Mouse (Mus musculus) spleen, postnatal 14 days (tissue): ENCODE data around the gene Abcb8.

Source experiments
- DNase-seq, 2 experiments: peaks; one replicate each; pipeline ENCODE4 v3.0.0; 2021 to 2022; ENCODE audit warnings: low spot score in 2 of 2

The Abcb8 gene

DNA sequence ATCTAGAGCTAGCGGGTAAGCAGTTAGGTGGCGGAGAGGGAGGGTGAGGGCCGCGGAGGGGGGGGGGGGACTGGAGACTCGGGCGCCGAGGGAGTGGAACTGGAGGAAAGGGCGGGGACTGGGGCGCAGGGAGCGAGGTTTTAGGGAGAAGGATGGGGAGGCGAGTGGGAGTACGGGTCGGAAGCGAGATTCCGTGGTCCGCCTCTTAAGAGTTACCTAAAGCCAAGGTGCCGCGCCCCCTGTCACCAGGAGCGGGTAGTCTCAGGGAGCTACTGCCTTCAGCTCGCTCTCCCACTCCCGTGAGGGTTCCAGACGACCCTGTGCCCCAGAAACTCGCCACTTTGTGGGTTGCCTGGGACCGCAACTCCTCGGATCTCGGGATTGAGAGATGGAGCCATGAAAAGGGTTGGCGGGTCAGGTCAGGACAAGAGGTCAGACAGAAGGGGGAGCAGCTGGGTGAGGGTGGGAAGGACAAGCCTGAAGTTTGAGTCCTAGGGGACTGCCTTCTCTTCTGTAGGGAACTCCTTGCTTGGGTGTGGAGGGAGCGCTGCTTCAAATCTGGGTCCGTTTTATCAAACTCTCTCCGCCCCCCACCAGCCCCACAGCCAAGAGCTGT lies 32.1 kb downstream of the Abcb8 start:
- DNase-seq = peak; percentile 23 to 52

DNA sequence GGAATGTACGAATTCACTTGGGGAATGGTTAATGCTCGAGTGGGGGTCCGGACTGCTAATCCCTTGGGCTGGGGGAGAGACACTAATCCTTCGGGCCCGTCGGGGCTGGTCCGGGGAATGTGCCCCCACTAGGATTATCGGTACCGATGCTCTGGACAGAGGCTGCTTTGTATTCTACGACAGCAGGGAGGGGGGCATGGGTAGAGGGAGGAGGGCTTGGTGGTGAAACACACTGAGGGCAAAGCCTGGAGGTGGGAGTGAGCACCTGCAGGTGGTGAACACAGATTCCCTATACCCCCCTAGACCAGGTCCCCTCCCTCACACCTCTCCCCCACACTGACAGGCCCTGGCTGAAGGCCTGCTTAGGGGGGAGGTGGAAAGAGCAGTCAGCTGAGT lies 32.6 kb downstream of the Abcb8 start:
- DNase-seq = no peak

DNA sequence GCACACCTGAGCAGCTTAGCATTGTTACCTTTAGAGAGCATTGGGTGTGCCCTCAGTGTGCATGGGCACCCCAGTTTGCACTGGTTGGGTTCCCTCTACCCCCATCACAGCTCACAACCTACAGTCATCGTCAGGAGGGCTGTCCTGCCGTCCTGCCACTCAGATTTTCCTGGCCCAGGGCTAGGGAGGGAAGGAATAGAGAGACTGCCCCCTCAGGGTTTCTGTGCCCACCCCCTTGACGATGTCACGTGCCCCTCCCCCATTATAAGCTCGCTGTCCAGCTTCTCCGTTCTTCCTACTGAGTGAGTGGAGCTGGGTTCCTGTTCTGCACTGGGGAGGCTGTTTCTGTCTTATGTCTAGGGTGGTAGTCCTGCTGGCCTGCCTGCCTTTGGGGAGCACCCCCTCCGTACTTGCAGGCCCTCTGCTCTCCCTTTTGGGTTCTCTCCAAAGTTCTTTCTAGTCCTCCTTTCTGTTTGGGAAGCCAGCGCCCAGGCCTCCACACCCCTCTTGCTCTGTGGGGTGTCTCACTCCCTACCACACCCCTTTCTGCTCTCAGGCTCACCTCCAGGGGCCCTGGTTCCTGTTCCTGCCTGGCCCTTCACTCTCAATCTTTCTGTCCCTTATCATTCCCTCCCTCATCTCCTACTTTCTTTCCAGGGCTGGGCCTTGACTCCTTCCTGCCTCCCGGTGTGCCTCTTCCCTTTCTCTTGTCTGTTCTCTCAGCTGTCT lies 33.3 kb downstream of the Abcb8 start:
- DNase-seq = no peak

DNA sequence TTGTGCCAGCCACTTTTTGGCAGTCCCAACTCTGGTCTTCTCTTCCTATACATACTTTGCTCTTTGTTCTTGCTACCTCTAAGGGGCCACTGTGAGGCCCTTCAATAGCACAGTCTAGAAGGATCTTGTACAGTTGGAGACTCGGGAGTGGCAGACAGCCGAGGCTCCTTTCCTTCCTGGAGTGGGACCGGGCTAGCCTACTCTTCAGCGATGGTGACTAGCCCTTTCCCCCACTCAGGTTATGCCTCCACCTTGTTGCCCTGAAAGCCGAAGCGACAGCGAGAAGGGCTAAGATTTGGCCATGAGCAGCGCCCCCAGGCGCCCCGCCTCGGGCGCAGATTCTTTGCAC lies 33.8 kb downstream of the Abcb8 start:
- DNase-seq = no peak

DNA sequence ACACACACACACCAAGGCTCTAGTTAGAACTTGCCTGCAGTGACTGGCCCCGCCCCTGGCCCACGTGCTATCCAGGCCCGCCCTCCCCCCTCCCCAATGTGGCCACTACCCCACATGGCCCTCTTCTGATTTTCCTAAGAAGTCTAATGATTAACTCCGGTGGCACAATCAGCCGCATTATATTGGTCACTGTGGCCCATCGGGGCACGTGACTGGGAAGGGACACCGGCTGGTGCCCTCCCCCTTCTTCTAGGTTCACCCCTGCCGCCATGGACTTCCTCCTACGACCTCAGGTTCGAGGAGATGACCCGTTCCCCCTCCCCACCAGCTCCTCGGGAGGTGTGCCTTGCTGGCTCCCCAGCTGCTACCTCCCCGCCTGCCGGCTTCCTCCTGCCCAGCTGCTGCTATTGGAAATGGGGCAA lies 34.5 kb downstream of the Abcb8 start:
- DNase-seq = no peak

DNA sequence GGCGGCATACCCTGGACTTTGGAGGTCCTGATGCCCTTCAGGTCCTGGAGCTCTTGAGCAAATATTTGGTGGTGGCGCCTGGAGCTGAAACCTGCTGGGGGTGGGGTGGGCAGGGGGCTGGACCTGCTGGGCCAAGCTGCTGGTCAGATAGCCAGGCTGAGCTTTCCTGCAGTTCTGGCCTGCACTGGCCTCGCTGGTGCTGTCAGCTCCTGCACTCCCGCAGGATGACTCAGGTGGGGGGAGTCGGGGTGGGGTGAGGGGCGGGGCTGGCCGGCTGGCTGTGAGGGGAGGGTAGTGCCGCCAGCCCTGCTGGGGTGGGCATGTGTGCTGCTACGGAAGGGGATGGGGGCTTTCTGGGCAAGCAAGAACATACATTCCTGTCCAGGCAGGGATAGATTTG lies 35.1 kb downstream of the Abcb8 start:
- no peak for DNase-seq

DNA sequence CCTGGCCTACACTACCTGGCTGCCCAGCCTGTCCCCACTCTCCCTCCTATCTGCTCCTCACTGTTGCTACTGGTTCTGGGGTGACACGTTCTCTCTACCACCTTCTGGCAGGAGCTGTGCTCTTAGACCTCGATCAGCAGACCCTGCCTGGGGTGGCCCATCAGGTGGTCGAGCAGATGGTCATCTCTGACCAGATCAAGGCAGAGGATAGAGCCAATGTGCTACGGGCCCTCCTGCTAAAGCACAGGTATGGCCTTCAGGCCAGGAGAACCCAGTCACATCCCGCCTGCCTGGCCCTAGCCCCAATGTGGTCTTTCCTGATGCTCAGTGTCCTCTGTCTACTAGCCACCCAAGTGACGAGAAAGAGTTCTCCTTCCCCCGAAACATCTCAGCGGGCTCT lies 40.5 kb downstream of the Abcb8 start:
- no peak for DNase-seq

DNA sequence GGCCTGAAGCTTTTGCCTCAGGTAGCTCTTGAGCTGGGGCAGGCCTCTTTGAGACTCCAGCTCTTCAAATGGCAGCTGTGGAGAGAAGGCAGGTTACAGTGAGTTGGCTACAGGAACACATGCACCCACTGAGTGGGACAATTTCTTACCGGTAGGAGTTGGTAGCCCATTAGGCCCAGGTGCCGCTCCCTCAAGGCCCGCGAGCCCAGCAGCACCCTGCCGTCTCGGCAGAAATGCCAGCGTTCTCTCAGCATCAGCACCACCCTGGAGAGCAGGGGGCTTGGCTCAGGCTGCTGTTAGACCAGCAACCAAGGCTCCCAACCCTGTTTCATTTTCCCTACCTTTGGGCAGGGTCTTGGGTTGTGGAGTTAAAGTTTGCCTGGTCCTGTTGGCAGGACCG lies 47.7 kb downstream of the Abcb8 start:
- no peak for DNase-seq

DNA sequence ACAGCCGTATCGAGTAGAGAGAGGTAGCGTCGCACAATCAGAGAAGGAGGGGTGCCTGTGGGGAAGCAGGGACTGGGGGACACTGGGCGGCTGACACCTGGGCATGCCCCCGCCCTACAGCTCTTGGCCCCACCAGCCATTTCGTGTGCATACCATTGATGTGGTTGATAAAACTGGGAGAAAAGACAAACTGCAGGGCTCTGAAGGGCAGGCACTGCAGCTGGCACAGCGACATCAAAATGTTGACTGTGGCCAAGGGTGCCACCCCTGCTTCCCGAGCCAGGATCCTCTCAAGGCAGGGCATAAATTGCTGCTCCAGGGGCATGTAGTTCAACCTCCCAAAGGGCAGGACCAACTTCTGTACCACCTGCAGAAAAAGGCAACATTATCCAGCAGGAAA lies 48.6 kb downstream of the Abcb8 start:
- DNase-seq = no peak

DNA sequence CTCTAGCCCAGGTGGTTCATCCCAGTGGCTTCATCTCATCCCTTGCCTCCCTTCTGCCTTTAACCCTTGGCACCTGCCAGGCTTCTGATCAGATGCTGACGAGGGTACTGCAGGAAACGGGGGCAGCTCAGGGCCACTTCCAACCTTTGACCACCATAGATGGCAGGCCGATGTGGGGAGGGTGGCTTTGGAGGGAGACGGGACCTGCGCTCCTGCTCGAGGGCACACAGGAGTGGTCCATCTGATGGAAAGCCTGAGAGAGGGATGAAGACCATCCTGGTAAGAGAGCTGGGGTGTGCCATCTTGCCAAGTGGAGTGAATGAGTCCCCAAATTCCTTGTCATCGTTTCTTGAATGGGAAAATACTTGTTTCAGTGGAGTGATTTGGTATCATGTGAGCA lies 49.7 kb downstream of the Abcb8 start:
- DNase-seq = no peak

DNA sequence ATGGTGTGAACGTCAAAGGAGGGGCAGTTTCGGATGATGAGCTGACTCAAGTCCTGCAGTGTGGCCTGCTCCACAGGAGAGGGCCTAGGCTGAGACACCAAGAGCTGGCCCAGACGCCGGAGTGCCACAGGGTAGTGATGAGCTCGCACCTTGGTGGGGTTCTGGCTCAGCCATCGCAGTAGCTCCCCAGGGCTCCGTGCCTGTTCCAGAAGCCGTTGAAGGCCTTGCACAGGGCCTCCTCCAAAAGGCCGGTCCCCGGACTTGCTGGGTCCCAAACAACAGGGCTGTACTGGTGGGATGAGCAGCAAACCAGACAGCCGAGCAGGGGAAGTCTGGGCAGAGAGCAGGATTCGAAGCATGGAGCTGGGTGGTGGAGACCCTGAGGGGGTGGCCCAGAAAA lies 50.5 kb downstream of the Abcb8 start:
- no peak for DNase-seq

DNA sequence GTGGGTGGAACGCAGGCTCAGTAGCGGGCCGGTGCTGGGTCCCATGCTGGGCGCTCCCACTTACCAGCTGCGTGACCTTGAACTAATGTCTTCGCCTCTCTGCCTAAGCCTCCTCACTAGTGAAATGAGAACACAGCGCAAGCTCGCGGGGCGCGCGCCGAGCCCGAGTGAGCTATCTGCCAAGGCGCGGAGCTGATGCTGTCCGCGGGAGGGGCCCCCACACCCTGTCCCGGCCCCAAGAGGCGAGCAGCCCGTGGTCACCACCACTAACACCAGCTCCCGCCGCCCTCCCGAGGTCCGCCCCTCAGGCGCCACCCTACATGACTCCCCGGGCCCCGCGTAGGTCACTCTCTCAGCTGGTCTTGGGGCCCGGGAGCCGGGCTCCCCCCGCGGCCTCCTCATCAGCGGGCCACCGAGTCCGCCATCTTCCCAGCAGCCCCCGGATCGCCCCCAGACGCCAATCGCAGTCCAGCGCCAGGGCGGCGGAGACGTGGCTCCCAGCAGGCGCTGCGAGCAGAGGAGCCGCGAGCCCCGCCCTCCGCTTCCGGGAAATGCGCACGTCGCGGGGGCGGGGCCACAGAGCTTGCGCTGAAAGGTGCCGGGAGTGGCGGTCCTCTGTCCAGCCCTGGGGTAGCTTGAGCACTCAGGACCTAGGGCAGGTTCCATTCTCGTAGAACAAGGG lies 51.4 kb downstream of the Abcb8 start, which contains the start of gene Fastk:
Gene Fastk, minus strand, starts transcription at position 542 of the 682 bp plus-strand sequence.
- DNase-seq = peak; percentile 84 to 89

DNA sequence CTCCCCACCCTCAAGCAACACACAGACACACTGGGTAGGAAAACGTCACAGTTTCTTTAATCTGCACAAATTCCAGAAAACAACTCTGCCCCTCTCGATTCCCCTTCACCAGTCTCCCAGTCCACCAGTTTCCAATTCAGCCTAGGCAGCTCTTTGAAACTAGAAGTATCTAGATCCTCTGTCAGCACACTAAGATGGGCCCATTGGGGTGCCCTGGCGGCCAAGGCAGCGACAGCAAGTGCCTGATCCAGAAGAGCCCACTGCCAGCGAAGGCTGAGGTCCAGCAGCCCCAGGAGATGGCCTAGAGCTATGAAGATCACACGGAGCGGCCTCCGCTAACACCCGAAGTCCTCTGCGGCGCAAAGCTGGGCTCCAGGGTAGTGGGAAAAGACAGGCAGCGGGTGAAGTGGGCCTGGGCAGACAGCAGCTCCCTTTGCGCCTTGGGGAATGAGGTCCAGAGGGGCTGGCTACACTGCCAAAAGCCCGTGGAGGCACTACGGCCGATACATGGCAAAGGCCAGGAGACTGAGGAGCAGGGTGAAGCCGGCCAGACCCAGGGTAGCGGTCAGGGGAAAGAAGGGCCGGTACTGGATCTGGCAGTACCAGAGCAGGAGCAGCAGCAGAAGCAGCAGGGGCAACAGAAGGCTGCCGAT lies 52.1 kb downstream of the Abcb8 start:
- no peak for DNase-seq

DNA sequence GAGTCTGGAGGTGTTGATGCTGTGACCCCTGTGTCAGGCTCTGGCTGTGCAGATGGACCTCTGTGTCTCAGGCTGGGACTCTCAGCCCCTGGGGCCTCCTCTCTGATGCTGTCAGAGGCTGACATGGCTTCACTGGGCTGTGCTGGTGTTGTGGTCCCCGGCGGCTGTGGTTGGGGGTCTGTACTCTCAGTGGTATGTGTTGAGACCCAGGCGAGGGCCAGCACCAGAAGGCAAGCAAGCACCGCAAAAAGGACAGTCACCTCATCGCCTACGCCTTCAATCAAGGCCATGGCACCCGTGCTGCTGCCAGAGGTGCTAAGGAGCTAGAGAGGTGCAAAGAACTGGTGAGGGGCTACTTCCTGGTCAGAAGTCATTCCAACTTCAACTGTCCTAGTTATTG lies 53.2 kb downstream of the Abcb8 start:
- no peak for DNase-seq

DNA sequence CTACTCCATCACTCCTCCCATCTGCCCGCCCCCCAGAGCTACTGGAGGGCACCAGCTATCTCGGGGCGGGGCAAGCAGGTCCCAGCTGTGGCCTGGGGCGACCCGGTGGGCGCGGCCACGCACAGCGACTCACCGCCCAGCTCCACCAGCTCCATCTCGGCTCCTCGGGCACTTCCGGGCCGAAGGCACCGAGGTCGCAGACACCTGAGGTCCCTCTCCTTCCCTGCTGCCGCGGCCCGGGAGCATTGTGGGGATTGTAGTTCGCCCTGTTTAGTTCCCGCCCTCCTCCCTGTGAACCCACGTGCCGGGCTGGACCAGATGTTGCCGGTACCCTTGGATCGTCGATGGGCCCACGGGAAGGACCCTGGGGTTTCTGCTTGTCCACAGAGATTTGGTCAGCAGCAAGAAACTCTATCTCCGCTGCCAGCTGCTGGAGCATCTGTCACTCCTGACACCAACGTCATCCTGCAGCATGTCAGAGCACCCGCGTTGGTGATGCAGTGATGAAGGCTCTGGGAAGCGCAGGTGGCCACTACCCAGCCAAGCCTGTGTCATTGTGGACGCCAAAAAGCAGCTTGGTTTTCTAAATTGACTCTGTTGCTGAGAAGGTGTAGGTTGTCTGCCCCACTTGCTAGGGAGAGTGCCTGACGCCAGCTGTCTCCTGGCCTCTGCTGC lies 54.3 kb downstream of the Abcb8 start, which contains the start of gene Tmub1:
Gene Tmub1, minus strand, starts transcription at position 231 of the 675 bp plus-strand sequence.
- DNase-seq = peak; percentile 62 to 79

DNA sequence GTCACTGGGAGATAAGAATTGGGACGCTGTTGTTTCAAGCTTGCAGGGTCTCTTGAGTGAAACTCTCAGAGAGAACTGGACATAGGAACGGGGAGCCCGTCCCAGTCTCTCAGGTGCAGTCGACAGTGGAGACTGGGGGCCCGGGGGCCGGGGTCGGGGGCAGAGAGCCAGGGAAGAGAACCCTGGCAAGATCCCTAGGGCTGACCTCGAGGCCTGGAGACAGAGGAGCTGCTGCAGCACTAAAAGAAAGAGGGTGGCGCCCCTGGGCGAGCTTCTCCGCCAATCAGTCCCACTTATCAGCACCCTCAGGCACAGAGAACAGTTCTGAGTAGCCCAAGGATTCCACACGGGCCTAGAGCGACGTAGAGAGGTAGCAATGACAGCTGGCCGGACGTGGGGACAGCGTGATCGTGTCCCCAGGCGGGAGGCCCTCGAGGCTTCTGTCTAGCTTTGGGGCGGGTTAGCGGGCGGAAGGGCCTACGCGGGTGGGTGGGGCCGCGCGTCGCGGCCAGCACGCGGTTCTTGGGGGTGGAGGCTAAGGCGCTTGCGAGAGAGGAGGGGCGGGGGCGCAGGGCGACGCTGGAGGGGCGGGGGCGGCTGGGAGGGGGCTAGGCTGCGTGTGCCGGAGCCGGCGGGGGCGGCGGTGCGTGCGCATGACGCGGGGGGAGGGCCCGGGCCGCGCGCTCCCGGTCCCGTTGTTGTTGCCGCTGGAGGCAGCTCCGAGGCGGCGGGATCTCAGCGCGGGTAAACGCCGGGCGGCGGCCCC lies 58.0 kb downstream of the Abcb8 start:
- DNase-seq = peak; percentile 56 to 63

DNA sequence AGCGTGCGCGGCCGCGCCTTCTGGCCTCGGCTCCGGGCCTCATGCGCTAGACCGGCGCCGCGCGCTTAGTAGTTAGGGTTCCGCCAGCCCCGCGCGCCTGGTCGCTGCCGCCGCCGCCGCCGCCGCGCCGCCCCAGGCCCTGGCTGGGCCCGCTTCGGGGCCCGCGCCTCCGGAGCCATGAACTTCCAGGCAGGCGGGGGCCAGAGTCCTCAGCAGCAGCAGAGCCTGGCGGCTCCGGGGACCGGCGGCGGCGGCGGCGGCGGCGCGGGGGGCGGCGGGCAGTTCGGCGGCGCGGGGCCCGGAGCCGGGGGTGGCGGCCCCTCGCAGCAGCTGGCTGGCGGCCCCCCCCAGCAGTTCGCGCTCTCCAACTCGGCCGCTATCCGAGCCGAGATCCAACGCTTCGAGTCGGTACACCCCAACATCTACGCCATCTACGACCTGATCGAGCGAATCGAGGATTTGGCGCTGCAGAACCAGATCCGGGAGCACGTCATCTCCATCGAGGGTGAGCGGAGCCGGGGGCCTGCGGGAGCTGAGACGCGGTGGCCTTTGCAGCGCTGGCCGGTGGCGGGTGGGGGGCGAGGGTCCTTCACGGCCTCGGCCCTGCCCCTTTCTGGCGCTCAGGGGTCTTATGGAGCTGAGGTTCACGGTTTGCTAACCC lies 58.7 kb downstream of the Abcb8 start, which contains the start of gene Agap3:
Gene Agap3, plus strand, starts transcription at position 148 of the 661 bp plus-strand sequence.
- no peak for DNase-seq

DNA sequence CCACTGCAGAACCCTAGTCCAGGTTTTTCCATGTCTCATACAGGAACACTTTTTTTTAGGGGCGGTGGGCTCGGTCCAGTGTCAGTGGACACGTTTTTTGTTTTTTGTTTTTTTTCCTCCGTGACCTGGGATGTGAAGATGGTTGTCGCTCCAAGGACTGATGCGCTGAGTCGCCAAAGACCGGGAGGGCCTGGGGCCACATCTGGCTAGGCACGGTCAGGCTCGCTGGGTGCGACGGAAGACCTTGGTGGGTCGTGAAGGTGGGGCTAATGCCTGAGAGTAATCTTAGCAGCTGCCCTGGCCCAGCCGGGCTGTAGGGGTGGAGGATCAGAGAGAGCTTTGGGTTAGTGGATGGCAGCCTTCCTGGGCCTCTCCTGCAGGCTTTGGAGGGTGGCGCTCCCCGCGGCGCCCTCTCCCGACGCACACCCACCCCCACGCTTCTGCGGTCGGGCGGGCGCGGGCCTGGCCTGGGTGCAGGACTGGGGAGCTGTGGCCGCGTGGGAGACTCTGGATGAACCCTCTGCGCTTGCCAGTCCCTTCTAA lies 59.3 kb downstream of the Abcb8 start:
- no peak for DNase-seq

DNA sequence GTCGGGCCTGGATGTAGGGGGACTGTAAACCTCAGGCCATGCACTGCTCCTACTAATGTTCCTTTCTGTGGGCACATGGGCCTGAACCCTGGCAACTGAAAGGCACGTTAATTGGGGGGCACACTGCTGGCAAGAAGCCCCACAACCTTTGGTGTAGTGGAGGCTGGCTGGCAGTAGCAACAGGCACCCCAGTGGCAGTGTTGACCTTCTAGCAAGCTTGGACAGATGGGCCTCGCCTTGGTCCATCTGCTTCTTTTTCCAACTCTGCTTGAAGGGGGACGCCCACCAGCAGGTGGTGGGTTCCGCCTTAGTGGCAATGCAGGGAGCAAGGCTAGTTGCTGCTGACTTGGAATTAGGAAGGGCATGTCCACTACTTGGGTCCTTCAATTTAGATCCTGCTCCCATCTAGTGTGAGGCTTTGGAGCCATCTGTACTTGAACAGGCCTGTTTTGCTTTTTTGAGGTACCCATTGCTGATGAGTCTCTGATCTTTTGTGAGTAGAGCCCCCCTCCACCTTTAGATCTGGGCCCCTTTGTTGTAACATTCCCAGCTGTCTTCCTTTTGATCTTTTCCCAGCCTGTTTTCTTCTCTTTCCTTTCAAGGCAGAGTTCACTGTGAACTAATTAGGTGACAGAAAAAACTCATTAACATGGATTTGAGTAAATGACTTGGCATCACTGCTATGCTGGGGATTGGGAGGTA lies 60.0 kb downstream of the Abcb8 start:
- no peak for DNase-seq

DNA sequence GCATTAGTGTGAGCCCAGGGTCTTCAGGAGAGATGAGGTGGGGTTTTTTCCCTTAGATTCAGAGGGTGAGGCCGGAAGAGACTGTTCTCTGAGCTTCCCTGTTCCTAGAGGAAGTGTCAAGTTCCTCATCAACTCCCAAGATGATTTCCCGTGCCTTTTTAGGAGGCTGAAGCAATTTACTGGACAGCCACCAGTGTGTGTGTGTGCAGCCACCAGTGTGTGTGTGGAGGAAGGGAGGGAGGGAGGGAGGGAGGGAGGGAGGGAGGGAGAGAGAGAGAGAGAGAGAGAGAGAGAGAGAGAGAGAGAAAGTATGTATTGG lies 60.5 kb downstream of the Abcb8 start:
- DNase-seq = no peak
